Mouse (Mus musculus) stomach, embryonic 16.5 days (tissue): ENCODE data around the gene Styxl1. TPM values are rescaled to one million over a fixed set of nuclear protein-coding genes. Genes with fewer than 3 reads are reported as not detected.
A peak's percentile ranks its signal among the peaks of the same experiment; 100 is the strongest.

ENCODE experiments used
- ATAC-seq: fragments of 200-750 bp; cut with Nextera tagmentation; 2 replicates; pipeline ENCODE4 v1.8.0; 2017; ENCODE audit warnings: moderate number of reproducible peaks, moderate TSS enrichment; ENCODE audit not compliant: insufficient read depth, low FRiP score
- H3K27ac ChIP-seq: fragments of 300-500 bp; sonication (generic); 2 replicates; pipeline ENCODE4 v1.5.1; 2014; ENCODE audit warnings: low read length
- H3K27me3 ChIP-seq: fragments of 300-500 bp; sonication (generic); 2 replicates; pipeline ENCODE4 v1.6.1; 2014; ENCODE audit warnings: low read length, control low read depth, mixed read lengths; ENCODE audit not compliant: control insufficient read depth, insufficient read depth
- H3K36me3 ChIP-seq: fragments of 300-500 bp; sonication (generic); 2 replicates; pipeline ENCODE4 v1.6.1; 2014; ENCODE audit warnings: low read length; ENCODE audit not compliant: control insufficient read depth, insufficient read depth
- H3K4me1 ChIP-seq: fragments of 300-500 bp; sonication (generic); 2 replicates; pipeline ENCODE4 v1.6.1; 2014; ENCODE audit warnings: low read length, control low read depth, mixed read lengths; ENCODE audit not compliant: control insufficient read depth, insufficient read depth
- H3K4me2 ChIP-seq: fragments of 300-500 bp; sonication (generic); 2 replicates; pipeline ENCODE4 v1.6.1; 2014; ENCODE audit warnings: low read depth, low read length, mixed read lengths
- H3K4me3 ChIP-seq: fragments of 300-500 bp; sonication (generic); replicated peaks from 2 replicates; pipeline ENCODE4 v1.5.1; 2014; ENCODE audit warnings: mild to moderate bottlenecking, low read length
- H3K9ac ChIP-seq: fragments of 300-500 bp; sonication (generic); 2 replicates; pipeline ENCODE4 v1.6.1; 2014; ENCODE audit warnings: low read length
- H3K9me3 ChIP-seq: fragments of 300-500 bp; sonication (generic); replicated peaks from 2 replicates; pipeline ENCODE4 v1.6.1; 2016; ENCODE audit warnings: low read length, control low read depth; ENCODE audit not compliant: control insufficient read depth
- WGBS: fragments of 180-500 bp; shearing (Covaris S2); extraction: QIAGEN DNeasy Blood & Tissue Kit; methylation state at CpG from one replicate; pipeline ENCODE4 v1.1.7; 2014; 5-methylcytosine and 5-hydroxymethylcytosine counted together
- polyA plus RNA-seq: library from polyadenylated mRNA; unstranded; fragments of >200 nt; fragmentation: Nextera tagmentation; extraction: Ambion mirVana; gene quantifications from 2 replicates; pipeline ENCODE4 v1.2.1, GENCODE M21; 2015

Styxl1 gene
- polyA plus RNA-seq, 1 experiment from 2014 or later: 0.27 TPM

- H3K36me3 ChIP-seq: peaks cover 5% of the 10 kb centered on the region
- peak overlapping the region; percentile 17 for H3K27ac ChIP-seq
- H3K9me3 ChIP-seq: no peaks in the 10 kb centered on the region
- H3K4me1 ChIP-seq: peaks cover 19% of the 10 kb centered on the region
- ATAC-seq: peak; percentile 63; the same call in 1 of the 2 replicates
- H3K4me3 ChIP-seq: no peak overlapping the region
- peak overlapping the region; percentile 28; the same call in 1 of the 2 replicates for H3K9ac ChIP-seq
- H3K4me2 ChIP-seq: no peak overlapping the region
- WGBS: 47% methylated on average over 16 of the region's 16 CpGs
- no peaks in the 10 kb centered on the region for H3K27me3 ChIP-seq
These were observed 64.6 kb downstream of the Styxl1 start for GRCm38 (mm10) chr5:135713441-135714218.

DNA sequence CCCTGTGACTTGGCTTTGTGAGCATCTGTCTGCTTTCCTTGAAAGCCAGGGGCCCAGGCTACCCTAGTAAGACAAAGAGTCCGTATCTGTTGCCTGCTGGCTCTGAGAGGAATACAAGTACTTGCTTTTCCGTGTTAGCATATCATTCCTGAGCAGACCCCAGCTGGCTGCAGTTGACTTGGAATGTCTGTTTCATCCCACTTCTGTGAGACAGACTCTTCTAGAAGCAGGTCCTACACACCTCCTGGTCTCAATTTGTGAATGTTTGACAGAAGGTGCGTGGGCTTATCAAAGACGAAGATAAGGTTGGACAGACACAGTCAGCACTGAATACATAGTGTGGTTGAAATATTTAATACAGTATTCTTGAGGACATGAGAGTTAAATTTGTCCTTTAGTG lies 65.4 kb downstream of the Styxl1 start:
- H3K27ac ChIP-seq: peak overlapping the region; percentile 17; the same call in 1 of the 2 replicates
- no peaks in the 10 kb centered on the region for H3K9me3 ChIP-seq
- no peaks in the 10 kb centered on the region for H3K27me3 ChIP-seq
- H3K36me3 ChIP-seq: peaks cover 5% of the 10 kb centered on the region
- H3K9ac ChIP-seq: no peak overlapping the region
- no peak for ATAC-seq
- WGBS: 48% methylated on average over 4 of the region's 4 CpGs
- peaks cover 19% of the 10 kb centered on the region for H3K4me1 ChIP-seq
- H3K4me2 ChIP-seq: no peak overlapping the region
- no peak overlapping the region for H3K4me3 ChIP-seq

GRCm38 (mm10) chr5:135711582-135712355 lies 66.4 kb downstream of the Styxl1 start:
- no peak overlapping the region for H3K4me3 ChIP-seq
- ATAC-seq: no peak
- WGBS: 82% methylated on average over 13 of the region's 13 CpGs
- no peak overlapping the region for H3K27ac ChIP-seq
- peaks cover 5% of the 10 kb centered on the region; the same call in 1 of the 2 replicates for H3K36me3 ChIP-seq
- no peak overlapping the region for H3K4me2 ChIP-seq
- peaks cover 19% of the 10 kb centered on the region for H3K4me1 ChIP-seq
- no peaks in the 10 kb centered on the region for H3K9me3 ChIP-seq
- H3K9ac ChIP-seq: no peak overlapping the region
- no peaks in the 10 kb centered on the region for H3K27me3 ChIP-seq

GRCm38 (mm10) chr5:135710599-135711214 lies 67.5 kb downstream of the Styxl1 start:
- WGBS: 86% methylated on average over 7 of the region's 7 CpGs
- no peak overlapping the region for H3K27ac ChIP-seq
- peaks cover 19% of the 10 kb centered on the region for H3K4me1 ChIP-seq
- no peaks in the 10 kb centered on the region for H3K9me3 ChIP-seq
- no peaks in the 10 kb centered on the region for H3K36me3 ChIP-seq
- no peak overlapping the region for H3K4me2 ChIP-seq
- H3K27me3 ChIP-seq: no peaks in the 10 kb centered on the region
- ATAC-seq: no peak
- no peak overlapping the region for H3K9ac ChIP-seq
- no peak overlapping the region for H3K4me3 ChIP-seq

- no peak overlapping the region for H3K4me3 ChIP-seq
- WGBS: 95% methylated on average over 5 of the region's 5 CpGs
- no peaks in the 10 kb centered on the region for H3K9me3 ChIP-seq
- no peak for ATAC-seq
- no peak overlapping the region for H3K4me2 ChIP-seq
- no peaks in the 10 kb centered on the region for H3K36me3 ChIP-seq
- no peak overlapping the region for H3K9ac ChIP-seq
- no peak overlapping the region for H3K27ac ChIP-seq
- peaks cover 19% of the 10 kb centered on the region for H3K4me1 ChIP-seq
- no peaks in the 10 kb centered on the region for H3K27me3 ChIP-seq
These were observed 68.5 kb downstream of the Styxl1 start for GRCm38 (mm10) chr5:135709716-135710115.

DNA sequence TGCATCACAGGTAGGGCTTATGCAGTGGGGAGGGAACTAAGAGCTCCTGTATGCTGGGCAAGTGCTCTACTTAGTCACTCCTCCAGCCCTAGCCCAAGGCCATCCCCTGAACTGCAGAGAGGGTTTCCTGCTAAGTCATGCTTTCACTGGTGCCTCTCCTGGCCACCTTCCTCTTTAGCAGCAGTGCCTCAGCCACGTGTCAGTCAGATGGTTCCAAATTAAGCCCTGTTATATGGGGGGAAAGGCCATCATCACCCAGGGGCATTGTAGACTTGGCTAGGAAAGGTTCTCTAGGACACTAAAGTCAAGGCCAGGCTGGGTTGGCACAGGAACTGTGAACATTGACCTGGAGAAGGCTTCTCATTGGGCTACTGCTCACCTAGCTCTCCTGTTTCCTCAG lies 70.3 kb downstream of the Styxl1 start:
- no peak overlapping the region for H3K27ac ChIP-seq
- no peaks in the 10 kb centered on the region for H3K36me3 ChIP-seq
- no peak for ATAC-seq
- no peak overlapping the region for H3K4me2 ChIP-seq
- no peak overlapping the region for H3K9ac ChIP-seq
- no peaks in the 10 kb centered on the region for H3K9me3 ChIP-seq
- no peaks in the 10 kb centered on the region for H3K27me3 ChIP-seq
- no peak overlapping the region for H3K4me3 ChIP-seq
- peaks cover 9% of the 10 kb centered on the region for H3K4me1 ChIP-seq
- 60% methylated on average over 1 of the region's 1 CpGs for WGBS

- no peak for ATAC-seq
- WGBS: 97% methylated on average over 13 of the region's 13 CpGs
- Histone ChIP-seq H3K4me1 (peaks cover 7% of the 10 kb centered on the region; the same call in 1 of the 2 replicates), H3K36me3 (no peaks in the 10 kb centered on the region), H3K27me3 (no peaks in the 10 kb centered on the region), H3K27ac (no peak overlapping the region), H3K9ac (no peak overlapping the region), H3K4me2 (no peak overlapping the region), H3K9me3 (no peaks in the 10 kb centered on the region), H3K4me3 (no peak overlapping the region)
These were observed 71.1 kb downstream of the Styxl1 start for GRCm38 (mm10) chr5:135707039-135707438.

GRCm38 (mm10) chr5:135705383-135705782 lies 72.8 kb downstream of the Styxl1 start:
- Histone ChIP-seq H3K4me3 (no peak overlapping the region), H3K9me3 (no peaks in the 10 kb centered on the region), H3K4me1 (peaks cover 7% of the 10 kb centered on the region; the same call in 1 of the 2 replicates), H3K36me3 (no peaks in the 10 kb centered on the region), H3K27me3 (no peaks in the 10 kb centered on the region), H3K4me2 (no peak overlapping the region), H3K9ac (no peak overlapping the region), H3K27ac (no peak overlapping the region)
- no peak for ATAC-seq
- 87% methylated on average over 4 of the region's 4 CpGs for WGBS

DNA sequence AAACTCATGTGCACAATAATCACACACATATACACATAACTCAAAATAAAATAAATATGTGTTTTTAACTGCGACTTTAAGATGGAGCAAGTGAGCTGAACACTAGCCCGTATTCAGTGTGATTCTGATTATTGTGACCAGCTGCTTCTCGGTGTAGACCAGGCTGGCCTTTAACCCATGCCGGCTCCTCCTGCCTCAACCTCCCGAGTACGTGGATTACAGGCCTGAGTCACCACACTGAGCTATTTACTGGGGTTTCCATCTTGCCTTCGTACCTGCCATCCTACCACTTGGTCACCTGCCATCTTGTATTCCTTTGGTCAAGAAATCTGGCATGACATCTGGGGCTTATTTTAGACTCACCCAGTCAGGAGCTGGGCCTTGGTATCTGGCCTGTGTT lies 74.8 kb downstream of the Styxl1 start:
- H3K27me3 ChIP-seq: no peaks in the 10 kb centered on the region
- H3K4me1 ChIP-seq: peaks cover 7% of the 10 kb centered on the region; the same call in 1 of the 2 replicates
- no peak overlapping the region for H3K4me2 ChIP-seq
- H3K27ac ChIP-seq: no peak overlapping the region
- no peaks in the 10 kb centered on the region for H3K9me3 ChIP-seq
- no peak overlapping the region for H3K4me3 ChIP-seq
- no peak overlapping the region for H3K9ac ChIP-seq
- ATAC-seq: no peak
- H3K36me3 ChIP-seq: no peaks in the 10 kb centered on the region
- WGBS: 92% methylated on average over 7 of the region's 7 CpGs
